Mouse (Mus musculus) cerebellum, adult 2 months (tissue): Measurements from ENCODE around the gene Csnk2b. TPM values are rescaled to one million over a fixed set of nuclear protein-coding genes. Genes with fewer than 3 reads are reported as not detected.

Experiments
- DNase-seq, 2 experiments: peaks; one replicate each; pipeline ENCODE4 v3.0.0; 2021
- H3K27ac ChIP-seq: fragments of 200-500 bp; 2 replicates; pipeline ENCODE4 v1.5.1; 2012; ENCODE audit warnings: low read length, control low read depth, inconsistent platforms; ENCODE audit not compliant: insufficient read depth
- H3K27me3 ChIP-seq: fragments of 200-500 bp; 2 replicates; pipeline ENCODE4 v1.6.1; 2012; ENCODE audit warnings: inconsistent platforms, mild to moderate bottlenecking, low read length, moderate library complexity; ENCODE audit not compliant: control insufficient read depth, insufficient read depth
- H3K4me1 ChIP-seq: fragments of 200-500 bp; 2 replicates; pipeline ENCODE4 v1.6.1; 2011; ENCODE audit warnings: low read length; ENCODE audit not compliant: control insufficient read depth, insufficient read depth
- H3K4me3 ChIP-seq: fragments of 200-500 bp; replicated peaks from 2 replicates; pipeline ENCODE3; 2011; ENCODE audit warnings: mild to moderate bottlenecking, low read depth, low read length, control low read depth; ENCODE audit not compliant: insufficient read depth
- CTCF ChIP-seq: fragments of 200-500 bp; IDR thresholded peaks from 2 replicates; pipeline ENCODE4 v1.5.1; 2011; ENCODE audit warnings: low read depth, mild to moderate bottlenecking, control low read depth, low read length, moderate library complexity, borderline replicate concordance; ENCODE audit not compliant: insufficient read depth
- POLR2A ChIP-seq: fragments of 200-500 bp; IDR thresholded peaks from 2 replicates; pipeline ENCODE4 v1.6.1; 2011; ENCODE audit warnings: low read length, control low read depth, borderline replicate concordance; ENCODE audit not compliant: insufficient read depth
- WGBS: fragments of 180-500 bp; shearing (Covaris S2); methylation state at CpG from one replicate; pipeline ENCODE4 v1.1.7; 2018; 5-methylcytosine and 5-hydroxymethylcytosine counted together
- polyA plus RNA-seq: library from polyadenylated mRNA; depleted of rRNA; stranded (reverse); fragments of >200 nt; gene quantifications from 2 replicates; pipeline ENCODE4 v1.2.3, GENCODE M21; 2012

Gene Csnk2b
- polyA plus RNA-seq, 1 experiment, result 231 TPM

DNA sequence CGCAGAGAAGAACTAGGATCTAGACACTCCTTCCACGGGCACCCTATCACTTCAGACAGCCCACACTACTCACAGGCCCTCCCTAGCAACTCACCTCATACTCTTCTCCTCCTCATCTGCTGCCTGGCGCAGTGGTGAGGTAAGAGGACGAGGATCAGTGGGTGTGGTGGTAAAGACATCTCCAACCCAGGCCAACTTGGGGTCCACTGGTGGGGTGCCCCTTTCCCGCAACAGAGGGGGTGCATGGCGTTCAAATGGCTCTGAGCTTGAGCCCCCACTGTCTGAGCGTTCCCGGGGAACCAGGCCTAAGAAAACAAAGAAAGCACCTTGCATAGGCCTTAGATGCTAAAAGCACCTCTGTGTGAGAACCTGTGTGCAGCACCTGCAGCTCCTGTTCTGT lies 35.4 kb upstream of the Csnk2b start:
- no peak for DNase-seq
- Histone ChIP-seq H3K4me1 (peaks cover 10% of the 10 kb centered on the region; the same call in 1 of the 2 replicates), H3K4me3 (no peak overlapping the region), H3K27ac (no peak overlapping the region), H3K27me3 (no peaks in the 10 kb centered on the region)
- TF ChIP-seq POLR2A (no peak), CTCF (no peak)
- 87% methylated on average over 8 of the region's 8 CpGs for WGBS

DNA sequence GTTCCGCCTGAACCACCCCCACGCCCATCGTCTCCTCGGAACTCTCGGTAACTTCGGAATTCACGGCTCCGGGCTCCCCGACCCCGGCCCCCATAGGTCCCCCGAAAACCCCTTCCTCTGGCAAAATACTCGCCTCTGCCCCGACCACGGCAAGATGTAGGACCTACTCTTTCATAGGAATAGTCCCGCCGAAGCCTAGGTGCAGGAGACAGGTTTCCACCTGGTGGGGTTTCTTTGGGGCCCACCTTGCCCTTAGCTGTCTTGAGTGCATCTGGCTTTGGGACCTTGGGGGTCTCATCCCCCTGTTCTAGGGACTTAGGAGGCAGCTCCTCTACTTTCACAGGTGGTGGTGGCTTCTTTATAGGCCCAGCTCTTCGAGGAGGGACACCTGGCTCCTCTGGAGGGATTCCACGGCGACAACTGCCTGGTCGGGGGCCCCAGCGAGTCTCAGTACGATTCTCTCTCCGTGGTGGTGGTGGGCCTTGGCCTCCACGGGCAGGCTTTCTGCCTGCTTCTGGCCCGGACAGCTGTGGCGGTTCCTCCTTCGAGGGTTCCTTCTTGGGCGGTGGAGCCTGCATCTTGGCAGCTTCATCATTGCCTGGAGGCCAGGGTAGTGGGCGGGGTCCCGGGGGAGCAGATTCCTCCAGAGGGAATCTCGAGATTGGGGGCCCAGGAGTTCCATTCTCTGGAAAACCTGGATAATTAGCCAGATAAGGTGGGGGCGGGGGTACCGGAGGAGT lies 34.8 kb upstream of the Csnk2b start:
- Histone ChIP-seq H3K27me3 (no peaks in the 10 kb centered on the region), H3K27ac (no peak overlapping the region), H3K4me3 (no peak overlapping the region), H3K4me1 (peaks cover 6% of the 10 kb centered on the region; the same call in 1 of the 2 replicates)
- no peak for DNase-seq
- WGBS, result 76% methylated on average over 33 of the region's 33 CpGs
- no peak for TF ChIP-seq POLR2A
- no peak for TF ChIP-seq CTCF

DNA sequence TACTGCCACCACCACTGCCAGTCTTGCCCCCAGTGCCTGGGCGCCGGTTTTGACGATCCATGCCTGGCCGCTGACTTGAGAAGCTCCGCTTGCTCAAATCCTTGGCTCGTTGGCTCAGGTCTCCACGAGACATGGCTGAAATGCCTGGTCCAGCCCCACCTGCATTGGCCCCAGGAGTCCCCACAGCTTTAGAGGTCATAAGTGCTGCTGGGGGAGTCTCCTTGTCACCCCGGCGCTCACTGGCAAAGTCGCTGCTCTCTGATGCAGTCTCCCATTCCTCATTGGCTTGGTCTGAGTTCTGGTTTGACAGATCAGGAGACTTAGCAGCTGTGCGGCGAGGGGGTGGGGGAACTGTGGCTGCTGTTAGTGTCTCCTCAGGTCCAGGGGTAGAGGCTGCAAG lies 33.6 kb upstream of the Csnk2b start:
- 72% methylated on average over 12 of the region's 12 CpGs for WGBS
- DNase-seq, result no peak
- Histone ChIP-seq H3K27ac (no peak overlapping the region), H3K4me1 (no peaks in the 10 kb centered on the region), H3K27me3 (no peaks in the 10 kb centered on the region), H3K4me3 (no peak overlapping the region)
- TF ChIP-seq CTCF (no peak), POLR2A (no peak)

- TF ChIP-seq CTCF (no peak), POLR2A (no peak)
- DNase-seq, result no peak
- no peak overlapping the region for H3K27ac ChIP-seq
- WGBS, result 34% methylated on average over 7 of the region's 7 CpGs
- no peak overlapping the region for H3K4me3 ChIP-seq
- H3K4me1 ChIP-seq, result no peaks in the 10 kb centered on the region
- H3K27me3 ChIP-seq, result no peaks in the 10 kb centered on the region
These were observed 32.8 kb upstream of the Csnk2b start for GRCm38 (mm10) chr17:35154616-35155015.

GRCm38 (mm10) chr17:35153931-35154330 lies 32.1 kb upstream of the Csnk2b start:
- H3K27ac ChIP-seq, result no peak overlapping the region
- DNase-seq, result no peak
- whole genome bisulfite sequencing, result 84% methylated on average over 4 of the region's 4 CpGs

GRCm38 (mm10) chr17:35153077-35153476 lies 31.2 kb upstream of the Csnk2b start:
- Histone ChIP-seq H3K4me3 (no peak overlapping the region), H3K27me3 (no peaks in the 10 kb centered on the region), H3K4me1 (no peaks in the 10 kb centered on the region), H3K27ac (no peak overlapping the region)
- WGBS, result 70% methylated on average over 9 of the region's 9 CpGs
- TF ChIP-seq POLR2A (no peak), CTCF (no peak)
- no peak for DNase-seq

More at GRCm38 (mm10) chr17:35153931-35154330, 32.1 kb upstream of the Csnk2b start:
- H3K4me1 ChIP-seq, result no peaks in the 10 kb centered on the region
- no peaks in the 10 kb centered on the region for H3K27me3 ChIP-seq
- no peak overlapping the region for H3K4me3 ChIP-seq
- TF ChIP-seq CTCF (no peak), POLR2A (no peak)

DNA sequence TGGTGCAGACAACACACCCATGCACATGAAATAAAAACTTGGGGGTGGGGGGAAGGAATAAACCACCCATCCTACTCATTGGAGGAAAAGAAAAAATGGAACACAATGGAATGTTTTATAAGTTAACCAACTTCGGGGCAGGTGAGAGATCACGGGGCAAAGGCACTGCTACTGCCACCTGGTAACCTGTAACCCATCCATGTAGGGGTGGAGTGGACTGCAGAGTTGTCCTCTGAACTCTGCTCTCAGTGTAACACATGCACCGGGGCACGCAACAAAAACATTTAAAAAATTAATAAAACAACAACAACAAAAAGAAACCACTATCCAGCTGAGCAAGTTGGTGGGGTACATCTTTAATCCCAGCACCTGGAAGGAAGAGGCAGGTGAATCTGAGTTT lies 30.3 kb upstream of the Csnk2b start:
- Histone ChIP-seq H3K27me3 (no peaks in the 10 kb centered on the region), H3K27ac (no peak overlapping the region), H3K4me1 (no peaks in the 10 kb centered on the region), H3K4me3 (no peak overlapping the region)
- TF ChIP-seq CTCF (no peak), POLR2A (no peak)
- 92% methylated on average over 4 of the region's 4 CpGs for WGBS
- DNase-seq, result no peak

- Histone ChIP-seq H3K27me3 (no peaks in the 10 kb centered on the region), H3K4me1 (no peaks in the 10 kb centered on the region), H3K27ac (no peak overlapping the region), H3K4me3 (no peak overlapping the region)
- TF ChIP-seq POLR2A (no peak), CTCF (no peak)
- DNase-seq, result no peak
- WGBS, result 47% methylated on average over 5 of the region's 5 CpGs
These were observed 26.2 kb upstream of the Csnk2b start for GRCm38 (mm10) chr17:35147922-35148639.
